Mouse (Mus musculus): ENCODE data around the gene Mgat4e. TPM values are rescaled to one million over a fixed set of nuclear protein-coding genes. Genes with fewer than 3 reads are reported as not detected.

Gene Mgat4e
- polyA plus RNA-seq, 1 experiment from 2014 or later: not detected

- DNase-seq (ENCODE audit: low spot score): peak; percentile 99
- Histone ChIP-seq H3K9me3 (replicated peaks) (no peaks in the 10 kb centered on the region), H3K4me1 (peaks cover 19% of the 10 kb centered on the region), H3K27ac (peak within 1 kb of the TSS; percentile 92), H3K4me3 (peak within 1 kb of the TSS; percentile 80), H3K27me3 (ENCODE audit: low read depth, poor library complexity, severe bottlenecking) (no peaks in the 10 kb centered on the region), H3K36me3 (peaks cover 32% of the 10 kb centered on the region)
- WGBS: under 1% methylated on average over 58 of the region's 58 CpGs
Observed at GRCm38 (mm10) chr1:134494428-134495215, 54.9 kb downstream of the Mgat4e start, which contains the start of gene Rabif. Gene Rabif (plus strand): TSS chr1:134494648.

- Histone ChIP-seq H3K36me3 (peaks cover 38% of the 10 kb centered on the region), H3K27me3 (ENCODE audit: low read depth, poor library complexity, severe bottlenecking) (no peaks in the 10 kb centered on the region), H3K27ac (peak overlapping the region; percentile 92), H3K4me3 (peak overlapping the region; percentile 80), H3K9me3 (replicated peaks) (no peaks in the 10 kb centered on the region), H3K4me1 (peaks cover 19% of the 10 kb centered on the region)
- WGBS: 32% methylated on average over 5 of the region's 5 CpGs
- DNase-seq (ENCODE audit: low spot score): no peak
Observed at GRCm38 (mm10) chr1:134493956-134494355, 55.5 kb downstream of the Mgat4e start.

DNA sequence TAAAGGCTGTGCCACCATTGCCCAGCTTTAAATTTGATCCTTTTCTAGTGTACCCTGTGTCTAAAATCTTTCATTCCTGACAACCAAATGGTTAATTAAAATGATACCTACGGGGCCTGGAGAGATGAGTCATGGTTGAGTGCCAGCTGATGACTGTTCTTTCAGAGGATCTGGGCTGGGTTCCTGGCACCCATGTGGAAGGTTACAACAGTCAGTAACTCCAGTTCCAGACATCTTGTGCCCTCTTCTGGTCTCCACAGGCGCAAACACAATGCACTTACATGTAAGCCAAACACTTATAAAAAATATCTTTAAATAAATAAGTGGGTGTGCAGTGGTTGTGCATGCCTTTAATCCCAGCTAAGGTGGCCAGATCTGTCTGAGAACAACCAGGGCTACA lies 56.0 kb downstream of the Mgat4e start:
- H3K4me3 ChIP-seq: no peak overlapping the region
- H3K27ac ChIP-seq: no peak overlapping the region
- WGBS: 90% methylated on average over 2 of the region's 2 CpGs
- no peak for DNase-seq (ENCODE audit: low spot score)
- peaks cover 19% of the 10 kb centered on the region for H3K4me1 ChIP-seq
- H3K27me3 ChIP-seq (ENCODE audit: low read depth, poor library complexity, severe bottlenecking): no peaks in the 10 kb centered on the region
- peaks cover 38% of the 10 kb centered on the region for H3K36me3 ChIP-seq
- H3K9me3 ChIP-seq (replicated peaks): no peaks in the 10 kb centered on the region

DNA sequence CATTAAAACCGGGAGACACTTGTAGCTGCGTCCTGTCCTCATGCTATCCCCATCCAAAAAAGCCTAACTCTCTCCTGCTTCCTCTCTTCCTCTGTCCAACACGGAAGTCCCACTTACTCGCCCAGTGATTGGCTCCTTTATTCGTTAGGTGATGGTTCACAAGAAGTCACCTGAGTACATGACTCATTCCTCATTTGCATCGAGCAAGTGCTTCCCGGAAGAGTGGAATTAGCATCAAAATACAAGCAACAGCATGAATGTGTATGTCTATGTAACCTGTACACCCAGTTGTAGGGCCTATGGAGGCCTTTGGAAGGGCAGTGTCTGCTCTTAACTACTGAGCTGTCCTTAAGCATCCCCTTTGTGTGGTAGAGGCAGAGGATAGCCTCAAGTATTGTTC lies 57.2 kb downstream of the Mgat4e start:
- Histone ChIP-seq H3K9me3 (replicated peaks) (no peaks in the 10 kb centered on the region), H3K27ac (no peak overlapping the region), H3K36me3 (peaks cover 45% of the 10 kb centered on the region), H3K4me3 (no peak overlapping the region), H3K4me1 (peaks cover 19% of the 10 kb centered on the region), H3K27me3 (ENCODE audit: low read depth, poor library complexity, severe bottlenecking) (no peaks in the 10 kb centered on the region)
- no peak for DNase-seq (ENCODE audit: low spot score)
- 78% methylated on average over 7 of the region's 7 CpGs for WGBS

Other genes with a start within 250 kb of the Mgat4e start
- 1.8 and 2.3 TPM in 2 replicates for gene Ppfia4, start 216.8 kb downstream of the Mgat4e start, polyA plus RNA-seq (2016; fragmentation: Nextera tagmentation; extraction: Ambion mirVana)
- 118 TPM in 2 replicates for gene Tmem183a, start 187.7 kb downstream of the Mgat4e start, polyA plus RNA-seq (2016; fragmentation: Nextera tagmentation; extraction: Ambion mirVana)
- not detected in 2 replicates for gene 4933406M09Rik, start 163.7 kb downstream of the Mgat4e start, polyA plus RNA-seq (2016; fragmentation: Nextera tagmentation; extraction: Ambion mirVana)
- gene Cyb5r1, start 144.1 kb downstream of the Mgat4e start, polyA plus RNA-seq (2016; fragmentation: Nextera tagmentation; extraction: Ambion mirVana): 41.6 and 44.4 TPM in 2 replicates
- gene Adipor1, start 134.3 kb downstream of the Mgat4e start, polyA plus RNA-seq (2016; fragmentation: Nextera tagmentation; extraction: Ambion mirVana): 79.8 and 85.0 TPM in 2 replicates
- gene Klhl12, start 94.2 kb downstream of the Mgat4e start, polyA plus RNA-seq (2016; fragmentation: Nextera tagmentation; extraction: Ambion mirVana): 41.6 and 43.7 TPM in 2 replicates
- gene Rabif, start 55.0 kb downstream of the Mgat4e start, polyA plus RNA-seq (2016; fragmentation: Nextera tagmentation; extraction: Ambion mirVana): 36.6 and 38.2 TPM in 2 replicates
- 67.1 and 81.9 TPM in 2 replicates for gene Kdm5b, start 10.5 kb upstream of the Mgat4e start, polyA plus RNA-seq (2016; fragmentation: Nextera tagmentation; extraction: Ambion mirVana)
- gene Syt2, start 97.0 kb upstream of the Mgat4e start, polyA plus RNA-seq (2016; fragmentation: Nextera tagmentation; extraction: Ambion mirVana): 0.04 and 0.06 TPM in 2 replicates